Mouse (Mus musculus) embryonic stem cell, embryonic (primary cell): ENCODE measurements around the gene Aven.

Experiments used
- CTCF ChIA-PET, 4 experiments: fragments of 300-600 bp in 2 of 4; fragments of 350-600 bp in 2 of 4; sonication (Branson Sonifier 250); formaldehyde crosslinking; loops; one replicate each; lab custom pipeline; 2022; ENCODE audit warnings: inconsistent platforms in 2 of 4; lab: Charles Lee
- POLR2A ChIA-PET, 4 experiments: fragments of 300-600 bp in 2 of 4; fragments of 350-600 bp in 2 of 4; sonication (Branson Sonifier 250); formaldehyde crosslinking; loops; one replicate each; lab custom pipeline; 2022; ENCODE audit warnings: antibody characterized with exemption in 4 of 4, inconsistent platforms in 1 of 4; lab: Charles Lee

The Aven gene

DNA sequence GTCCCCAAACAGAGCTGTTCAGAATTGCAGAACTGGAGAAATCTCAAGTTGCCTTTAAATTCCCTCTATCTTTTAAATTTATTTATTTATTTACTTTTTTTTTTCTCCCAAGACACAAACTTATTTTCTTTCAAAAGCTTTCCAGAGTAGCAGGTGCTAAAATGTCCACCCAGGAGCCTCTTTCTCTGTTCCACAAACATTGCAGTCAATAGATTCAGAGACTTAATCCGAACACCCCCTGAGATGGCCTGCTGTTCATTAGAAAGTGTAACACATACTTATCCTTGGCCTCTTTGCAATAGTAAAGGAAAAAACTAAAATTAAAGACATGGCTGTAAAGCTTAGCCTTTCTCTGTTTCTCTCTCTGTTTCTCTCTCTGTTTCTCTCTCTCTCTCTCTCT is 184.5 kb downstream of the Aven start:
- CTCF ChIA-PET: interaction anchor here in 2 of 4 experiments (0.5 to 1.2 kb wide), 3 partner anchors 133 to 439 kb away, joined by 3 to 5 read pairs (median 3); partner anchors contain the start of gene Katnbl1 (in 1 of the 2)
- POLR2A ChIA-PET: interaction anchor here (0.5 to 2.0 kb wide), 12 partner anchors 13 to 859 kb away, joined by 3 to 12 read pairs (median 4); partner anchors contain the start of genes Emc4 (in 1 of the 4), Emc7 (in 1 of the 4) and Katnbl1 (in 1 of the 4)

DNA sequence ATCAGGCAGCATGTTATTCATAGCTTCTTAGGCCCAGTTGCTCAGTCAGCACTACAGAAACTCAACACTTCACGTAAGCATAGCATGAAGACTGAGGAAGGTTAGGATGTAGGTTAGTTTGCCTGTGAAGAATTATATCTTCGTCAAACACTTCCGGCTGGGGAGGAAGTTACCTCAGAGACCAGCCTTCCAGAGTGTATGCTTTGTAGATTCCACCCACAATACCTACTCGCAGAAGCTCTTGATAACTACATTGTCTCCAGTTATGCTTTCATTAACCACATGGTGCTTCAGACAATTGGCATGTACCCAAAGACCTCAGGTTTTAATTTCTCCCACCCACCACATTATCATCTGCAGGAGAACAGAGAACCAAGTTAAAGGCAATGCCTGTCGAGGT is 189.1 kb downstream of the Aven start:
- CTCF ChIA-PET: no interaction called here
- POLR2A ChIA-PET: interaction anchor here in 2 of 4 experiments (0.6 to 0.7 kb wide), 2 partner anchors 69 to 128 kb away, joined by 3 to 5 read pairs; no protein-coding TSS in a partner anchor
